Mouse (Mus musculus) lung, adult 2 months (tissue): ENCODE data around the gene Thsd4.

Experiments
- CTCF ChIP-seq: fragments of 200-500 bp; IDR thresholded peaks from 2 replicates; pipeline ENCODE4 v1.5.1; 2011; ENCODE audit warnings: mild to moderate bottlenecking, low read length, control low read depth; ENCODE audit not compliant: insufficient read depth
- POLR2A ChIP-seq: fragments of 200-500 bp; IDR thresholded peaks from 2 replicates; pipeline ENCODE4 v1.6.1; 2011; ENCODE audit warnings: low read depth, mild to moderate bottlenecking, control low read depth, low read length, borderline replicate concordance; ENCODE audit errors: extremely low read depth

GRCm38 (mm10) chr9:60286390-60286789 lies 235.5 kb downstream of the Thsd4 start:
- TF ChIP-seq POLR2A (no peak), CTCF (no peak)
